Mouse (Mus musculus): ENCODE measurements around the gene Sirt4. TPM values are rescaled to one million over a fixed set of nuclear protein-coding genes. Genes with fewer than 3 reads are reported as not detected.

Sirt4 gene
- total RNA-seq, 2 experiments from 2014 or later: 14.3 to 20.2 TPM

GRCm38 (mm10) chr5:115437242-115437944, 47.1 kb downstream of the Sirt4 start:
- intact Hi-C loops (cut with DNase I): no loop called here
- DNase-seq: no peak

- intact Hi-C loops (cut with DNase I): no loop called here
- peak; percentile 48 to 54 for DNase-seq
These were observed 48.0 kb downstream of the Sirt4 start for GRCm38 (mm10) chr5:115436421-115437124.

- intact Hi-C loops (cut with DNase I): no loop called here
- no peak for DNase-seq
These were observed 48.7 kb downstream of the Sirt4 start for GRCm38 (mm10) chr5:115435755-115436379.

- intact Hi-C loops (cut with DNase I): no loop called here
- no peak for DNase-seq
These were observed 49.4 kb downstream of the Sirt4 start for GRCm38 (mm10) chr5:115434853-115435754.

- intact Hi-C loops (cut with DNase I): no loop called here
- DNase-seq: no peak
These were observed 50.2 kb downstream of the Sirt4 start for GRCm38 (mm10) chr5:115434280-115434852.

- DNase-seq: no peak
- intact Hi-C loops (cut with DNase I): no loop called here
These were observed 51.3 kb downstream of the Sirt4 start for GRCm38 (mm10) chr5:115433191-115433590.

GRCm38 (mm10) chr5:115432395-115432794, 52.1 kb downstream of the Sirt4 start:
- intact Hi-C loops (cut with DNase I): no loop called here

GRCm38 (mm10) chr5:115431898-115432259, 52.6 kb downstream of the Sirt4 start:
- no peak for DNase-seq
- intact Hi-C loops (cut with DNase I): no loop called here

More at GRCm38 (mm10) chr5:115432395-115432794, 52.1 kb downstream of the Sirt4 start:
- no peak for DNase-seq

GRCm38 (mm10) chr5:115431061-115431897, 53.2 kb downstream of the Sirt4 start:
- peak in 1 of 2 experiments; percentile 34 for DNase-seq
- intact Hi-C loops (cut with DNase I): no loop called here

GRCm38 (mm10) chr5:115430187-115430960, 54.2 kb downstream of the Sirt4 start:
- peak in 1 of 2 experiments; percentile 28 for DNase-seq
- intact Hi-C loops (cut with DNase I): no loop called here

- DNase-seq: peak; percentile 26 to 27
- intact Hi-C loops (cut with DNase I): no loop called here
These were observed 55.0 kb downstream of the Sirt4 start, which contains the start of gene Msi1 for GRCm38 (mm10) chr5:115429359-115430186. Msi1 (plus strand) TSS chr5:115429599.

- intact Hi-C loops (cut with DNase I): no loop called here
- no peak for DNase-seq
These were observed 55.6 kb downstream of the Sirt4 start for GRCm38 (mm10) chr5:115428831-115429358.

Other genes with a start within 250 kb of the Sirt4 start
- 10 to 100 TPM; 28.9 to 30.8 TPM for gene Pop5, start 248.9 kb downstream of the Sirt4 start, total RNA-seq (2021)
- gene Rnf10, start 211.8 kb downstream of the Sirt4 start, total RNA-seq (2021): 100 to 1,000 TPM; 296 to 317 TPM
- gene Coq5, start 205.1 kb downstream of the Sirt4 start, total RNA-seq (2021): 100 to 1,000 TPM; 131 to 134 TPM
- 100 to 1,000 TPM; 183 to 245 TPM for gene Dynll1, start 183.7 kb downstream of the Sirt4 start, total RNA-seq (2021)
- gene Srsf9, start 157.5 kb downstream of the Sirt4 start, total RNA-seq (2021): 10 to 100 TPM; 35.5 to 39.1 TPM
- gene Gatc, start 143.5 kb downstream of the Sirt4 start, total RNA-seq (2021): 10 to 100 TPM; 16.7 to 18.2 TPM
- 10 to 100 TPM; 23.2 to 24.3 TPM for gene Triap1, start 143.5 kb downstream of the Sirt4 start, total RNA-seq (2021)
- gene Cox6a1, start 135.7 kb downstream of the Sirt4 start, total RNA-seq (2021): 100 to 1,000 TPM; 464 to 577 TPM
- 1 to 10 TPM; 3.1 to 4.3 TPM for gene Msi1, start 55.1 kb downstream of the Sirt4 start, total RNA-seq (2021)
- gene Pla2g1b, start 18.5 kb downstream of the Sirt4 start, total RNA-seq (2021): not detected
- gene Pxn, start 22.0 kb upstream of the Sirt4 start, total RNA-seq (2021): 10 to 100 TPM; 58.9 to 64.7 TPM
- 100 to 1,000 TPM; 788 to 793 TPM for gene Rplp0, start 74.7 kb upstream of the Sirt4 start, total RNA-seq (2021)
- 10 to 100 TPM; 47.2 to 51.7 TPM for gene Gcn1l1, start 80.5 kb upstream of the Sirt4 start, total RNA-seq (2021)
- gene Rab35, start 147.2 kb upstream of the Sirt4 start, total RNA-seq (2021): 10 to 100 TPM; 51.0 to 52.2 TPM
- 1 to 10 TPM; 7.2 to 9.7 TPM for gene Bicdl1, start 246.9 kb upstream of the Sirt4 start, total RNA-seq (2021)

Data from heart, postnatal 10 days (tissue).